In genomic region chr6:89286700-89287428, GRCm38 (mm10) we compare ENCODE assay signal across 8 mouse cellular contexts.
DNase-seq lines count a peak whose midpoint lies in the region; ATAC-seq lines count a peak whose summit lies in the region.

No protein-coding gene starts in this region.

- no peaks in the 10 kb centered on the region for H3K27me3 ChIP-seq in hindbrain, embryonic 11.5 days (ENCODE audit: control insufficient read depth, insufficient read depth, low read length)

- no peak overlapping the region for H3K4me2 ChIP-seq in hindbrain, embryonic 11.5 days (replicated peaks; ENCODE audit: low read depth, low read length)

- no peaks in the 10 kb centered on the region for H3K9me3 ChIP-seq in hindbrain, embryonic 11.5 days (ENCODE audit: control insufficient read depth, low read length)

- peak; percentile 81 for ATAC-seq in CD4-positive, CD25-positive, alpha-beta regulatory T cell, adult 4 months
- peak; percentile 73 for ATAC-seq in hindbrain, embryonic 11.5 days (ENCODE audit: low FRiP score)

- H3K27ac ChIP-seq in hindbrain, embryonic 11.5 days (ENCODE audit: low read depth, low read length), result no peak overlapping the region

- H3K4me1 ChIP-seq in hindbrain, embryonic 11.5 days (replicated peaks; ENCODE audit: control insufficient read depth, insufficient read depth, low read length), result peaks cover 5% of the 10 kb centered on the region

- 52% methylated on average over 6 of the region's 6 CpGs for WGBS in hindbrain, embryonic 11.5 days

- no peaks in the 10 kb centered on the region for H3K36me3 ChIP-seq in hindbrain, embryonic 11.5 days (ENCODE audit: control insufficient read depth, insufficient read depth, low read length)

- H3K4me3 ChIP-seq in hindbrain, embryonic 11.5 days (ENCODE audit: low read depth, low read length), result no peak overlapping the region

- no peak overlapping the region for H3K9ac ChIP-seq in hindbrain, embryonic 11.5 days (ENCODE audit: low read depth, low read length)

- peak; percentile 56 to 60 for DNase-seq in cerebellum, postnatal 10 days
- DNase-seq in cerebellum, adult 18-20 months, result no peak
- DNase-seq in brain, embryonic 18.5 days (ENCODE audit: low read depth, low spot score), result peak; percentile 28
- DNase-seq in hindbrain, embryonic 11.5 days (ENCODE audit: low spot score), result peak; percentile 75
- DNase-seq in lung, postnatal 10 days, result peak; percentile 93
- DNase-seq in retina, adult 2 months (ENCODE audit: low read depth, low spot score), result peak; percentile 38
- DNase-seq in layer of hippocampus, postnatal 25 days (ENCODE audit: extremely low spot score in 1 of 2, low spot score in 1 of 2), result no peak

Comparison
In these comparisons a context has a peak if more than half of its experiments do, and no peak if none do; other contexts are left out.
1. DNase-seq: peak in cerebellum, postnatal 10 days (2 of 2), brain, embryonic 18.5 days (single experiment), hindbrain, embryonic 11.5 days (single experiment), lung, postnatal 10 days (single experiment) and retina, adult 2 months (single experiment); none in cerebellum, adult 18-20 months (0 of 2) and layer of hippocampus, postnatal 25 days (0 of 2).